Mouse (Mus musculus): ENCODE measurements around the gene Amy2a3. TPM values are rescaled to one million over a fixed set of nuclear protein-coding genes. Genes with fewer than 3 reads are reported as not detected.

Amy2a3 gene
- not detected for polyA plus RNA-seq (2014; fragmentation: Illumina TruSeq; extraction: RNeasy Lipid Tissue Mini Kit (QIAGEN cat#74804); ENCODE audit: low read depth, low replicate concordance)

GRCm38 (mm10) chr3:113323952-113324351, at the start of gene Amy2a3:
Gene Amy2a3 (minus strand): TSS chr3:113324052.

DNA sequence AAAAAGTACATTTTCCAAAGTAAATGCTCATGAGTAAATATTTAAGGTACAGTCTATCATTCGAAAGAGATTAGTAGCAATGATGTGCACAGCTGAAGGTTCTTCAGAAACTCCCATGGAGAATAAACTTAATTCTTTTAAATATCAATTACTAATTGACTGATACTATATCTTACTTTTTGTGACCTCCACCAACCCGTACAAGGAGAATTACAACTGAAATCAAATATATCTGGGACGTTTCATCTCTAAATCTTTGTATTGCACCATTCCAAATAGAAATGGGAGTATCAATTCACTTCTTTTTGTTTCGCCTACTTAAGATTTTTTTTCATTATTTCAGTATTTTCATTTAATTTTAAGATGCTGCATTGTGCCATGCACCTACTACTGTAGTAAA, 32.7 kb upstream of the Amy2a3 start, which contains the start of gene Amy2a2:
TSS of gene Amy2a2 (minus strand) at position 101 of the 400 bp plus-strand sequence.

GRCm38 (mm10) chr3:113291349-113291748, 32.5 kb downstream of the Amy2a3 start, which contains the start of gene Amy2a4:
Gene Amy2a4 (minus strand): TSS chr3:113291449.

Other genes starting within 250 kb of the Amy2a3 start
- gene Amy2a5, start 65.2 kb downstream of the Amy2a3 start, polyA plus RNA-seq (2014; fragmentation: Illumina TruSeq; extraction: RNeasy Lipid Tissue Mini Kit (QIAGEN cat#74804); ENCODE audit: low read depth, low replicate concordance), result 3.6 TPM
- not detected for gene Amy2a4, start 32.6 kb downstream of the Amy2a3 start, polyA plus RNA-seq (2014; fragmentation: Illumina TruSeq; extraction: RNeasy Lipid Tissue Mini Kit (QIAGEN cat#74804); ENCODE audit: low read depth, low replicate concordance)
- gene Amy2a2, start 32.6 kb upstream of the Amy2a3 start, polyA plus RNA-seq (2014; fragmentation: Illumina TruSeq; extraction: RNeasy Lipid Tissue Mini Kit (QIAGEN cat#74804); ENCODE audit: low read depth, low replicate concordance), result not detected
- gene Amy2a1, start 208.4 kb upstream of the Amy2a3 start, polyA plus RNA-seq (2014; fragmentation: Illumina TruSeq; extraction: RNeasy Lipid Tissue Mini Kit (QIAGEN cat#74804); ENCODE audit: low read depth, low replicate concordance), result not detected